Mouse (Mus musculus): Measurements from ENCODE around the gene H2al1a.

GRCm38 (mm10) chrX:11254062-11254461 lies 45.0 kb upstream of the H2al1a start:
- TF ChIP-seq CTCF (IDR thresholded peaks at IDR 0.05; ENCODE audit: low read depth, low read length) (no peak), POLR2A (IDR thresholded peaks at IDR 0.05; ENCODE audit: borderline replicate concordance, low read depth, low read length) (no peak)

Measured in bone marrow macrophage, adult 2 months (primary cell).